Mouse (Mus musculus): ENCODE results near the gene Psmc3ip. TPM values are rescaled to one million over a fixed set of nuclear protein-coding genes. Genes with fewer than 3 reads are reported as not detected.

Gene Psmc3ip
- polyA plus RNA-seq (2016; fragmentation: Nextera tagmentation; extraction: Ambion mirVana): 28.2 and 28.3 TPM in 2 replicates

GRCm38 (mm10) chr11:101095314-101096024 lies at the start of gene Psmc3ip:
Gene Psmc3ip (minus strand): TSS chr11:101095436.
- no peaks in the 10 kb centered on the region for H3K27me3 ChIP-seq (replicated peaks)
- H3K4me3 ChIP-seq: peak within 1 kb of the TSS; percentile 86
- peak within 1 kb of the TSS; percentile 98 for H3K27ac ChIP-seq
- peak within 1 kb of the TSS; percentile 99 for H3K4me2 ChIP-seq
- WGBS (ENCODE audit: insufficient replicate concordance): under 1% methylated on average over 43 of the region's 43 CpGs
- H3K4me1 ChIP-seq: peaks cover 27% of the 10 kb centered on the region
- H3K36me3 ChIP-seq: peaks cover 79% of the 10 kb centered on the region
- H3K9me3 ChIP-seq (replicated peaks): no peaks in the 10 kb centered on the region
- peak; percentile 95 for ATAC-seq
- H3K9ac ChIP-seq: peak within 1 kb of the TSS; percentile 90

- Histone ChIP-seq H3K27ac (no peak overlapping the region), H3K27me3 (replicated peaks) (peaks cover 48% of the 10 kb centered on the region), H3K4me3 (peak overlapping the region; percentile 32), H3K4me1 (0 out of 2 replicates have a peak, but pooled peaks cover 4% of the 10 kb centered on the region), H3K4me2 (peak overlapping the region; percentile 56), H3K9me3 (replicated peaks) (no peaks in the 10 kb centered on the region), H3K9ac (no peak overlapping the region), H3K36me3 (no peaks in the 10 kb centered on the region)
- no peak for ATAC-seq
- 13% methylated on average over 19 of the region's 19 CpGs for WGBS (ENCODE audit: insufficient replicate concordance)
These were observed 48.3 kb upstream of the Psmc3ip start for GRCm38 (mm10) chr11:101143338-101144225.

- H3K9ac ChIP-seq: no peak overlapping the region
- no peak overlapping the region for H3K27ac ChIP-seq
- 79% methylated on average over 10 of the region's 10 CpGs for WGBS (ENCODE audit: insufficient replicate concordance)
- 0 out of 2 replicates have a peak, but pooled peaks cover 5% of the 10 kb centered on the region for H3K4me1 ChIP-seq
- ATAC-seq: no peak
- peaks cover 56% of the 10 kb centered on the region for H3K27me3 ChIP-seq (replicated peaks)
- H3K4me3 ChIP-seq: no peak overlapping the region
- no peaks in the 10 kb centered on the region for H3K9me3 ChIP-seq (replicated peaks)
- no peak overlapping the region for H3K4me2 ChIP-seq
- no peaks in the 10 kb centered on the region for H3K36me3 ChIP-seq
These were observed 47.2 kb upstream of the Psmc3ip start for GRCm38 (mm10) chr11:101142215-101142967.

GRCm38 (mm10) chr11:101141088-101141487 lies 45.9 kb upstream of the Psmc3ip start:
- H3K36me3 ChIP-seq: no peaks in the 10 kb centered on the region
- no peak overlapping the region for H3K4me2 ChIP-seq
- peaks cover 59% of the 10 kb centered on the region for H3K27me3 ChIP-seq (replicated peaks)
- no peak for ATAC-seq
- H3K4me1 ChIP-seq: 0 out of 2 replicates have a peak, but pooled peaks cover 5% of the 10 kb centered on the region
- H3K27ac ChIP-seq: no peak overlapping the region
- H3K9me3 ChIP-seq (replicated peaks): no peaks in the 10 kb centered on the region
- no peak overlapping the region for H3K4me3 ChIP-seq
- WGBS (ENCODE audit: insufficient replicate concordance): 71% methylated on average over 8 of the region's 8 CpGs
- no peak overlapping the region for H3K9ac ChIP-seq

- 0 out of 2 replicates have a peak overlapping the region, but pooled peaks have one; percentile 1 for H3K9ac ChIP-seq
- peaks cover 59% of the 10 kb centered on the region for H3K27me3 ChIP-seq (replicated peaks)
- H3K4me2 ChIP-seq: peak overlapping the region; percentile 40
These were observed 45.1 kb upstream of the Psmc3ip start for GRCm38 (mm10) chr11:101140164-101140819.

GRCm38 (mm10) chr11:101138536-101139181 lies 43.4 kb upstream of the Psmc3ip start:
- no peaks in the 10 kb centered on the region for H3K36me3 ChIP-seq
- H3K4me3 ChIP-seq: no peak overlapping the region
- no peak overlapping the region for H3K27ac ChIP-seq
- no peak for ATAC-seq
- peak overlapping the region; percentile 21 for H3K4me2 ChIP-seq
- H3K9ac ChIP-seq: no peak overlapping the region
- 0 out of 2 replicates have a peak, but pooled peaks cover 5% of the 10 kb centered on the region for H3K4me1 ChIP-seq
- no peaks in the 10 kb centered on the region for H3K9me3 ChIP-seq (replicated peaks)
- WGBS (ENCODE audit: insufficient replicate concordance): 29% methylated on average over 15 of the region's 15 CpGs
- peaks cover 59% of the 10 kb centered on the region for H3K27me3 ChIP-seq (replicated peaks)

More at GRCm38 (mm10) chr11:101140164-101140819, 45.1 kb upstream of the Psmc3ip start:
- Histone ChIP-seq H3K4me3 (peak overlapping the region; percentile 8; the same call in 1 of the 2 replicates), H3K9me3 (replicated peaks) (no peaks in the 10 kb centered on the region), H3K27ac (no peak overlapping the region), H3K36me3 (no peaks in the 10 kb centered on the region), H3K4me1 (0 out of 2 replicates have a peak, but pooled peaks cover 5% of the 10 kb centered on the region)
- 26% methylated on average over 27 of the region's 27 CpGs for WGBS (ENCODE audit: insufficient replicate concordance)
- no peak for ATAC-seq

GRCm38 (mm10) chr11:101137000-101137399 lies 41.8 kb upstream of the Psmc3ip start:
- Histone ChIP-seq H3K4me3 (no peak overlapping the region), H3K4me2 (no peak overlapping the region), H3K9ac (no peak overlapping the region), H3K27me3 (replicated peaks) (peaks cover 48% of the 10 kb centered on the region), H3K27ac (no peak overlapping the region), H3K36me3 (no peaks in the 10 kb centered on the region), H3K4me1 (0 out of 2 replicates have a peak, but pooled peaks cover 5% of the 10 kb centered on the region), H3K9me3 (replicated peaks) (no peaks in the 10 kb centered on the region)
- 69% methylated on average over 7 of the region's 7 CpGs for WGBS (ENCODE audit: insufficient replicate concordance)
- ATAC-seq: no peak

GRCm38 (mm10) chr11:101134217-101134865 lies 39.1 kb upstream of the Psmc3ip start:
- H3K4me3 ChIP-seq: no peak overlapping the region
- H3K36me3 ChIP-seq: no peaks in the 10 kb centered on the region
- peaks cover 23% of the 10 kb centered on the region for H3K27me3 ChIP-seq (replicated peaks)
- no peak overlapping the region for H3K4me2 ChIP-seq
- no peak overlapping the region for H3K27ac ChIP-seq
- H3K9ac ChIP-seq: no peak overlapping the region
- H3K9me3 ChIP-seq (replicated peaks): no peaks in the 10 kb centered on the region
- H3K4me1 ChIP-seq: peaks cover 23% of the 10 kb centered on the region
- no peak for ATAC-seq
- 68% methylated on average over 13 of the region's 13 CpGs for WGBS (ENCODE audit: insufficient replicate concordance)

GRCm38 (mm10) chr11:101133037-101133436 lies 37.8 kb upstream of the Psmc3ip start:
- Histone ChIP-seq H3K4me2 (no peak overlapping the region), H3K27ac (no peak overlapping the region), H3K4me3 (no peak overlapping the region), H3K9me3 (replicated peaks) (no peaks in the 10 kb centered on the region), H3K27me3 (replicated peaks) (peaks cover 18% of the 10 kb centered on the region; the same call in 1 of the 2 replicates), H3K4me1 (peaks cover 18% of the 10 kb centered on the region), H3K9ac (no peak overlapping the region), H3K36me3 (no peaks in the 10 kb centered on the region)
- 29% methylated on average over 12 of the region's 12 CpGs for WGBS (ENCODE audit: insufficient replicate concordance)
- ATAC-seq: no peak

GRCm38 (mm10) chr11:101131701-101132100 lies 36.5 kb upstream of the Psmc3ip start:
- no peak overlapping the region for H3K4me3 ChIP-seq
- H3K4me1 ChIP-seq: peaks cover 18% of the 10 kb centered on the region
- peaks cover 6% of the 10 kb centered on the region for H3K36me3 ChIP-seq
- H3K27ac ChIP-seq: no peak overlapping the region
- H3K4me2 ChIP-seq: no peak overlapping the region
- 73% methylated on average over 6 of the region's 6 CpGs for WGBS (ENCODE audit: insufficient replicate concordance)
- no peak overlapping the region for H3K9ac ChIP-seq
- peaks cover 12% of the 10 kb centered on the region; the same call in 1 of the 2 replicates for H3K27me3 ChIP-seq (replicated peaks)
- 0 out of 2 replicates have a peak, but pooled peaks cover 5% of the 10 kb centered on the region for H3K9me3 ChIP-seq (replicated peaks)
- ATAC-seq: no peak
